11 mouse cellular contexts compared by ENCODE assay signal in genomic region chr4:141271721-141272120, GRCm38 (mm10). TPM values are rescaled to one million over a fixed set of nuclear protein-coding genes. Genes with fewer than 3 reads are reported as not detected.
DNase-seq lines count a peak whose midpoint lies in the region; ATAC-seq and TF ChIP-seq lines count a peak whose summit lies in the region.
"Had no signal": no experiment of that assay in that cellular context is flagged by ENCODE, and none has a peak within 500 bp of the region (broad histone marks: within the 10 kb centered on the region; RNA-seq: fewer than 3 reads in every experiment).

No protein-coding gene starts in this region.

- no peaks in the 10 kb centered on the region for H3K27me3 ChIP-seq in kidney, postnatal 0 days (ENCODE audit: insufficient read depth, low read length)
- H3K27me3 ChIP-seq in intestine, embryonic 15.5 days (replicated peaks), result no peaks in the 10 kb centered on the region
- no peaks in the 10 kb centered on the region for H3K27me3 ChIP-seq in lung, embryonic 16.5 days (ENCODE audit: control insufficient read depth, insufficient read depth, low read depth, low read length)
- no peaks in the 10 kb centered on the region for H3K27me3 ChIP-seq in small intestine, adult 2 months (ENCODE audit: control insufficient read depth, insufficient read depth, low read length)

- H3K9me3 ChIP-seq in kidney, postnatal 0 days (replicated peaks; ENCODE audit: low read length), result no peaks in the 10 kb centered on the region
- no peaks in the 10 kb centered on the region for H3K9me3 ChIP-seq in intestine, embryonic 15.5 days
- no peaks in the 10 kb centered on the region for H3K9me3 ChIP-seq in lung, embryonic 16.5 days (ENCODE audit: control insufficient read depth, low read length)

- H3K36me3 ChIP-seq in kidney, postnatal 0 days (ENCODE audit: insufficient read depth, low read length), result no peaks in the 10 kb centered on the region
- H3K36me3 ChIP-seq in intestine, embryonic 15.5 days, result no peaks in the 10 kb centered on the region
- H3K36me3 ChIP-seq in lung, embryonic 16.5 days (ENCODE audit: control insufficient read depth, insufficient read depth, low read length), result no peaks in the 10 kb centered on the region
- no peaks in the 10 kb centered on the region for H3K36me3 ChIP-seq in small intestine, adult 2 months (ENCODE audit: control insufficient read depth, insufficient read depth, low read length)

- TF ChIP-seq POLR2A in small intestine, adult 2 months (IDR thresholded peaks at IDR 0.05; ENCODE audit: low read depth, low read length), result no peak

- no peak overlapping the region for H3K9ac ChIP-seq in kidney, postnatal 0 days (ENCODE audit: low read depth, low read length)
- 0 out of 2 replicates have a peak overlapping the region, but pooled peaks have one; percentile 10 for H3K9ac ChIP-seq in intestine, embryonic 15.5 days
- no peak overlapping the region for H3K9ac ChIP-seq in lung, embryonic 16.5 days (ENCODE audit: low read length)

- 0 out of 2 replicates have a peak overlapping the region, but pooled peaks have one; percentile 51 for H3K27ac ChIP-seq in kidney, postnatal 0 days
- H3K27ac ChIP-seq in intestine, embryonic 15.5 days, result peak overlapping the region; percentile 33; the same call in 1 of the 2 replicates
- peak overlapping the region; percentile 75 for H3K27ac ChIP-seq in lung, embryonic 16.5 days (ENCODE audit: low read length)
- H3K27ac ChIP-seq in small intestine, adult 2 months (ENCODE audit: insufficient read depth, low read depth, low read length), result peak overlapping the region; percentile 45; the same call in 1 of the 2 replicates

- no peak overlapping the region for H3K4me3 ChIP-seq in kidney, postnatal 0 days (replicated peaks; ENCODE audit: low read depth, low read length)
- H3K4me3 ChIP-seq in intestine, embryonic 15.5 days (replicated peaks), result no peak overlapping the region
- H3K4me3 ChIP-seq in lung, embryonic 16.5 days (ENCODE audit: low read length), result no peak overlapping the region
- H3K4me3 ChIP-seq in small intestine, adult 2 months (ENCODE audit: low read depth, low read length), result no peak overlapping the region

- 50% methylated on average over 6 of the region's 6 CpGs for WGBS in kidney, postnatal 0 days
- WGBS in intestine, embryonic 15.5 days, result 54% methylated on average over 6 of the region's 6 CpGs
- 47% methylated on average over 6 of the region's 6 CpGs for WGBS in lung, embryonic 16.5 days
- 66% methylated on average over 6 of the region's 6 CpGs for WGBS in small intestine, adult 2 months

- no peak overlapping the region for H3K4me2 ChIP-seq in kidney, postnatal 0 days (ENCODE audit: low read length)
- no peak overlapping the region for H3K4me2 ChIP-seq in intestine, embryonic 15.5 days (replicated peaks)
- H3K4me2 ChIP-seq in lung, embryonic 16.5 days (ENCODE audit: low read depth, low read length), result no peak overlapping the region
- H3K4me2 ChIP-seq: heart, embryonic 11.5 days had no signal

- no peak for TF ChIP-seq CTCF in kidney, postnatal 0 days (IDR thresholded peaks at IDR 0.05; ENCODE audit: low read depth)
- TF ChIP-seq CTCF in small intestine, adult 2 months (IDR thresholded peaks at IDR 0.05; ENCODE audit: extremely low read depth, insufficient read length, insufficient replicate concordance, low read depth, low read length), result no peak

- peak; percentile 53 for DNase-seq in kidney, postnatal 0 days (ENCODE audit: low spot score)
- no peak for DNase-seq in kidney, adult 9 months
- no peak for DNase-seq in cerebellum, adult 9-11 months
- DNase-seq in cerebellum, adult 18-20 months, result no peak
- DNase-seq: cerebellum, adult 11 months; layer of hippocampus, adult 9-11 months had no signal

- H3K4me1 ChIP-seq in kidney, postnatal 0 days (replicated peaks; ENCODE audit: insufficient read depth, low read length), result peaks cover 8% of the 10 kb centered on the region; the same call in 1 of the 2 replicates
- peaks cover 29% of the 10 kb centered on the region for H3K4me1 ChIP-seq in intestine, embryonic 15.5 days (replicated peaks)
- H3K4me1 ChIP-seq in lung, embryonic 16.5 days (replicated peaks; ENCODE audit: control insufficient read depth, insufficient read depth, low read length), result peaks cover 29% of the 10 kb centered on the region
- peaks cover 15% of the 10 kb centered on the region for H3K4me1 ChIP-seq in small intestine, adult 2 months (ENCODE audit: control insufficient read depth, insufficient read depth, insufficient read length, low read length)

- 0 out of 2 replicates have a peak, but pooled peaks have one; percentile 3 for ATAC-seq in kidney, postnatal 0 days (replicated peaks; ENCODE audit: low FRiP score, low read depth)
- ATAC-seq in intestine, embryonic 15.5 days, result peak; percentile 4; the same call in 1 of the 2 replicates
- ATAC-seq in lung, embryonic 16.5 days (ENCODE audit: low read depth), result peak; percentile 24; the same call in 1 of the 2 replicates
- ATAC-seq: inflammation-experienced regulatory T-cells, adult 6 months had no signal

RNA-seq across cellular contexts. Expression of gene Epha2, which starts 29.3 kb away (rescaled TPM):
- polyA plus RNA-seq in kidney, postnatal 0 days (2015; fragmentation: Nextera tagmentation; extraction: Ambion mirVana), result 5.6 and 5.8 TPM in 2 replicates
- 6.7 and 7.2 TPM in 2 replicates for polyA plus RNA-seq in intestine, embryonic 15.5 days (2015; fragmentation: Nextera tagmentation; extraction: Ambion mirVana)
- 11.6 and 11.8 TPM in 2 replicates for polyA plus RNA-seq in lung, embryonic 16.5 days (2015; fragmentation: Nextera tagmentation; extraction: Ambion mirVana)
- polyA plus RNA-seq in small intestine, adult 2 months (2012; rRNA removed), result 28.3 and 86.3 TPM in 2 replicates
- polyA plus RNA-seq: inflammation-experienced regulatory T-cells, adult 6 months had no signal

RNA-seq across cellular contexts. Expression of gene Arhgef19, which starts 32.4 kb away (rescaled TPM):
- polyA plus RNA-seq in kidney, postnatal 0 days (2015; fragmentation: Nextera tagmentation; extraction: Ambion mirVana), result 5.2 and 5.7 TPM in 2 replicates
- polyA plus RNA-seq in intestine, embryonic 15.5 days (2015; fragmentation: Nextera tagmentation; extraction: Ambion mirVana), result 16.3 and 17.8 TPM in 2 replicates
- 17.7 and 18.0 TPM in 2 replicates for polyA plus RNA-seq in lung, embryonic 16.5 days (2015; fragmentation: Nextera tagmentation; extraction: Ambion mirVana)
- 29.3 and 48.8 TPM in 2 replicates for polyA plus RNA-seq in small intestine, adult 2 months (2012; rRNA removed)
- polyA plus RNA-seq: inflammation-experienced regulatory T-cells, adult 6 months had no signal

RNA-seq across cellular contexts. Expression of gene Rsg1, which starts 58.0 kb away (rescaled TPM):
- 2.7 and 3.1 TPM in 2 replicates for polyA plus RNA-seq in kidney, postnatal 0 days (2015; fragmentation: Nextera tagmentation; extraction: Ambion mirVana)
- 3.9 and 5.1 TPM in 2 replicates for polyA plus RNA-seq in intestine, embryonic 15.5 days (2015; fragmentation: Nextera tagmentation; extraction: Ambion mirVana)
- polyA plus RNA-seq in lung, embryonic 16.5 days (2015; fragmentation: Nextera tagmentation; extraction: Ambion mirVana), result 5.2 and 7.0 TPM in 2 replicates
- 0.51 and 0.81 TPM in 2 replicates for polyA plus RNA-seq in small intestine, adult 2 months (2012; rRNA removed)
